Mouse (Mus musculus) erythroblast, embryonic 14.5 days (primary cell): ENCODE measurements around the gene Tgfbi.

ENCODE experiments used
- GATA1 ChIP-seq: IDR thresholded peaks from 2 replicates; pipeline ENCODE4 v1.6.1; 2012; ENCODE audit warnings: low read length, inconsistent platforms, mixed read lengths
- TAL1 ChIP-seq: IDR thresholded peaks from 3 replicates; pipeline ENCODE4 v1.6.1; 2012; ENCODE audit warnings: low read length, inconsistent platforms, mixed read lengths

- TF ChIP-seq GATA1, result no peak
- no peak for TF ChIP-seq TAL1
Measured at GRCm38 (mm10) chr13:56617197-56617596, 7.9 kb downstream of the Tgfbi start.
